Mouse (Mus musculus) granulocyte monocyte progenitor cell, adult 5-6 weeks (primary cell): Measurements from ENCODE around the gene Lrrn2. TPM values are rescaled to one million over a fixed set of nuclear protein-coding genes. Genes with fewer than 3 reads are reported as not detected.

ENCODE experiments used
- ATAC-seq: replicated peaks from 2 replicates; pipeline ENCODE4 v1.8.0; 2016; ENCODE audit warnings: mild to moderate bottlenecking, moderate TSS enrichment, inconsistent platforms; ENCODE audit not compliant: poor library complexity, severe bottlenecking
- total RNA-seq, 2 experiments: library from RNA; stranded (forward) in 1 of 2; stranded (reverse) in 1 of 2; fragments of 200-712, 200-1000 nt in 1 of 2; fragments of >200 nt in 1 of 2; fragmentation: Nextera tagmentation in 1 of 2; gene quantifications; 2 replicates each; pipeline ENCODE4 v1.2.3; 2014 to 2017

Gene Lrrn2
- total RNA-seq (2014; fragmentation: Nextera tagmentation) (not detected in 2 replicates), total RNA-seq (2017) (not detected in 2 replicates)

DNA sequence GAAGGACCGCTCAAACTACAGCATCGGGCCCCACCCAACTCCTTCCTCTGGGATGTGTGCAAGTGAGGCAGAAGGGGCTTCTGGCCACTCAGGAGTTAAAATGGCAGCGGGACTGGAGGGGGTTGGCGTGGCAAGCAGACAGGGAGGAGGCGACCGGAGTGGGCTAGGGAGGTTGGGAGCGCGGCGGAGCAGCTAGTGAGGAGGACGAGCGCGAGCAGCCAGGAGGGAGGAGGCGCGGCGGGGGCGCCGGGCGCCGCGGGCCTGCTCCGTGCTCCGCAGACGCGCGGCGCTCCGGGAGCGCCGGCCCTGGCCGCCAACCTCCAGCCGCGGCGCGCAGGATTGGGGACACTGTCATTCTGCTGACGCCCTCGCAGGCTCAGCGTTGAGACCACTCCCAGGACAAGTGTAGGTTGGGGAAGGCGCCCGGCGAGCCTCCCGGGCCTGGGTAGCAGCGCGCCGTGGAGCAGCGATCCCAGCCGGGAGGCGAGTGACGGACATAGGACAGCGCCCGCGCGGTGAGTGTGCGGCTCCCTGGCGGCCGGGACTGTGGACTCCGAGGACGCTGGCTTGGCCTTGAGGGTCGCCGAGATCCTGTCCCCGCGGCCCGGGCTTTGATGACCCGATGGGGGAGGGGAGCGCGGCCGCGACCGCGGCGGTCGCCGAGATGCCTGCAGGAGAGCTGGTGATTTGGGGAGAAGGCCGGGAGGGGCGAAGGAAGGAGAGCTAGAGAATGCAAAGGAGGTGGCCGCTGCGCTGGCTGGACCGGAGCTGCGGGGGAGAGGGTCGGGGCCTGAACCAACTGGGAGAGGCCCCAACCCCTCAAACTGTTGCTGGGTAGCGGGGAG, at the start of gene Lrrn2:
Gene Lrrn2 (plus strand): TSS at position 113 of the 845 bp plus-strand sequence.
- ATAC-seq = peak; percentile 21

DNA sequence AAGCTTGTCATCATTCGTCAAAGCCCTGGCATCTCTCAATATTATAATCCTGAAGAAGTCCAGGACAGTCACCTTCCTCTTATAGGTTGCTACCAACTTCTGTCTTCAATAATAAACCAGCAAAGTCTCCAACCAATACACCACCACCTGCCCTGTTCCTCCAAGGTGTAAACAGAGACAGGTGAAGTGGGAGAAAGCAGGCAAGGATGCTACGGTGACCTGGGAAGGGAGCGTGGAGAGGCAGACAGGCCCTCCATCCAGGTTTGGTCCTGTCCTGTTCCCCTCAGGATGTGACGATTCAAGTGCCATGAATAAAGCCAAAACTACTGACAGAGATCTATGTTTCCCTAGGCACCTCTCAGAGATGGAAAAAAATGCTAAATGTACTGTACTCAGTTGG, 48.1 kb upstream of the Lrrn2 start:
- no peak for ATAC-seq

DNA sequence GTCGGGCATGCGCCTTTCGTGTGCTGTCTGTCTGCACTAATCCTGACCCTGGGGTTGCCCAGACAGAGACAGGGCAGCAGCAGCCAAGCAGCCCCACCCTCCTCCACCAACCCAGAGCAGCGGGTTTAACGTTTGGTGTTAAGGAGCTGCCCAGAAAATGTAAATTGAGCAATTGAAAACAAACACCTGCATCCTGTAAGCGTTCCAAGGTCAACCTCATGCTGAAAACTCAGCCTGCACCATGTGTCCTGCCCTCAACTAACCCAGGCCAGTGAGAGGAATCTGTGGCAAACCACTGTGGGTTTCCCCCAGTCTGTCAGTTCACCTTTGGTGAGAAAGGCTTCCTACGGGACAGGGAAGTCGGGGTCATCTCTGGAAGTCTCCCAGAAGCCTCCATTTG, 46.0 kb upstream of the Lrrn2 start:
- ATAC-seq = peak; percentile 60

DNA sequence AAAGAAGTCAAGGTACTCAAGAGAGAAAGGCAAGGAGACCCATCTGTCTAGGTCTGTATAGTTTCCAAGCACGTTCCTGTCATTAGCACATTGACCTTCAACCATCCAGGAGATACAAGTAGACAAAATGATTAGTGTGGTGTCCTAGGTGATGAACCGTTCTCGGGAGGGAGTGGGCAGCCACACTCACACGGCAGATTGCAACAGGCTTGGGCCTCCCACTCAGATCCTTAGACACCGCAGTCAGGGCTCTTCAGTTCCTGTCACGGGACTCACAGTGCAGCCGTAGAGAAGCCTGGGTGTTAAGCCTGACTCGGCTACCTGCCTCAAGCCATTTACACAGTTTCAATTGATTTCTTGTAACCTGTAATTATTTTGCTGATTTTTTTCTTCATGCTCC, 43.2 kb upstream of the Lrrn2 start:
- peak; percentile 64 for ATAC-seq

DNA sequence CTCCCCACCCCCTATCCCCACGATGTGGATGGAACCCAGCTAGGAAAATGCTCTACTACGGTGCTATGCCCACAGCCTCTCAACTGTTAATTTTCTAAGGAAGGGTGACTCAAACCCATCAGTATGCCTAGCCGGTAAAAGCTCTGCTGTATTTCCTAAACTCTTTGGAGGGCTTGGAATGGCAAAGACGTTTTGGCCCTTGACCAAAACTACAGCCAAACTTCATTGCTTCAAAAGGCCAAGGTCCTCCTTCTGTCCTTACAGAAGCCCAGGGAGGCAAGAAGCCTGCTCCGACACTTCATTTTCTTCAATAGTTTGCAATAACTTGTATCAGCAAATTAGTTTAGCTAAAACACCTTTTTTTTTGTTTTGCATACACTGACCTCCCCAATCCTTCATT, 42.4 kb upstream of the Lrrn2 start:
- no peak for ATAC-seq

DNA sequence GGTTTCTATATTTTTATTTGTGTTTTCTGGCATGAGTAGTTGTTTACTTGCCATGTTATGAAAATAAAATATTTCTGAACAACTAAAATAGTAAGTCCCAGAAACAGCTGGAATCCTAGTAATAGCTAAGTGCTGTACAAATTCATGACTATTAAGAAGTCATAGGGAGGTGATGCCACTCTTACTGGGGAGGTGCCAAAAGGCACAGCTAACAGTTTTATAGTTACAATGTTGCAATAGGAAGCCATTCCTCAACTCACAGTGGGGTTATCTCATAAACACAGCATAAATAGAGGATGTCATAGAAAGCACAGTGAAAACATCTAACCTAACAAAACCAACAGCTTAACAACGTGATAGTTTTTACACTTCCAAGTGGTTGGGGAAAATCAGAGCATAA, 41.7 kb upstream of the Lrrn2 start:
- ATAC-seq = peak; percentile 36; the same call in 1 of the 2 replicates

DNA sequence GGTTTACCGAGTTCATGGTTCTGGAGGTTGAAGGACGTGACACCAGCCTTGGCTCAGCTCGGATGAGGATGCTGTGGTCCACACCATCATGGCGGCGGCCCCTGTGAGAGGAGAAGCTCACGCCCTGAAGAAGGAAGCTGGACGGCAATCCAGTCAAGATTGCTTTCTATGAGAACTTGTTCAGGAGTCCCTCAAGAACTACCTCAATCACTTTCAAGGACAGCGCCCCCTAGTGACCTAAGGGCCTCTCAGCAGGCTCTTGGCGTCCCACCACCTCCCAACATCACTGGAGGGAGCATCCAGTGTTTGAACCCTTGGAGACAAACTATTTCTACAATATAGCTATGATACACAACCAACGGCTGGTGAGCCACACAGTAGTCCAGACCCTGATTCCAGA, 36.5 kb upstream of the Lrrn2 start:
- no peak for ATAC-seq

DNA sequence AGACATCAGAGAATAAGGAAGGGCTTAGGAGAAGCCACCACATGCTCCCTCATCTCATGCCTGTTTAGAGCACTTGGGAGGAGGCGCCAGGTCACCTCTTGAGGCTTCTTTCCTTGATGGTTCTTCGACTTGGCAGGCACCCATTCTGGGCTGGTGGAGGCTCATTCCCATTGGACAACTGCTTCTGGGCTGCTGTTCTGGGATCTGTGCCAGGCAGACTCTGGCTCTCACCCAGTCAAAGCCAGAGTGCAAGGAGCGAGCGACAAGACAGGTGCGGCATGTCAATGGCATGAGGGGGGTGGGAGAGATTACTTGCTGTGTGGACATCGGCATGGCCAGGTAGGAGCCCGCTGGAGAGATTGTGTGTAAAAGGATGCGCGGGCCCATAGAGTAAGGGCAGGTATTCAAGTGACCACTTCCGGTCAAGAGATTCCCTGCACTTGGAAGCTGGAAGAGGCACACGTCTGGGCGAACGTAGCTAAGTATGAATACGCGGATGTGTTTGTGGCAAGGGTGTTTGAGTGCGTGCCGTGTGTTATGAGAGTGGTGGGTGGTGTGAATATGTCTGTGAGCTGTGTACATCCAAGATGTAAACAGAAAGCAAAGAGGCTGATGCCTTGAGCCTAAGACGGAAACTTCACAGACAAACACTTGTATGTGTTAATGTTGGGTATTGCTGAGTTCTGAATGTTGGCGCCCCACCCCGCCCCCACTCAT, 35.8 kb upstream of the Lrrn2 start:
- no peak for ATAC-seq

DNA sequence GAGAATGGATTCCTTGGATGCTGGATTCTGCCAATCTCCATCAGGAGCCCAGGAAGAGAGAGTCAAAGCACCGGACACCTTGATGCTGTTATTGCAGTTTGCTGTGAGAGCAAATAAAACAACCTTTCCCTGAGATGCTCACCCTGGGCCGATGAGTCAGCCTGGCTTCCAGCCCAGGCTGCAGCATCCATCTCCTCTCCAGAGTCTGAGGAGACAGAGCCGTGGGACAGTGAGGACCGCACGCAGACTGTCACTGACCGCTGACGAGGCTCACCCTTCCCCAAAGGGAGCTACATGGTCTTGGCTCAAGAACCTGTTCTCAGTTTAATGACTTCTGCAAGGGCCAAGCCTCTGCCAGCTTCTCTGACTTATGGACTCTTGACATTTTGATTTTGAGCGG, 34.3 kb upstream of the Lrrn2 start:
- ATAC-seq = no peak

DNA sequence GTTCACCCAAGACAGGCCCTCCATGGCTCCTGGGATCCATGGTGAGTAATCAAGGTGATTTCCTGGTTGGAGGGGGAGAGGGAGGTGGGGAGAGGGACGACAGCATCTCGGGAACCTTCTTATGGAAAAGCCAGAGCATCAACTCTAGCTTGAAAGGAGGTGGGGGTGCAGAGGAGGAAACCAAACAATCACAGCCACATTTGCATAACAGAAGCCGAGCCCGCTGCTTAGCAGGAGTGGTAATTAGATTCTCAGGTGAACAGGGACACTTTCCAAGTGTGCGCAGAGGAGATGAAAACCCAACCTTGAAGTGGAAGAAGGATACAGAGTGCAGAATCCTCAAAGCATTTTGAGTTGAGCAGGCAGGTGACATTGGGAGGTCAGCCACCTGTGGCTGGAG, 29.3 kb upstream of the Lrrn2 start:
- ATAC-seq = no peak

DNA sequence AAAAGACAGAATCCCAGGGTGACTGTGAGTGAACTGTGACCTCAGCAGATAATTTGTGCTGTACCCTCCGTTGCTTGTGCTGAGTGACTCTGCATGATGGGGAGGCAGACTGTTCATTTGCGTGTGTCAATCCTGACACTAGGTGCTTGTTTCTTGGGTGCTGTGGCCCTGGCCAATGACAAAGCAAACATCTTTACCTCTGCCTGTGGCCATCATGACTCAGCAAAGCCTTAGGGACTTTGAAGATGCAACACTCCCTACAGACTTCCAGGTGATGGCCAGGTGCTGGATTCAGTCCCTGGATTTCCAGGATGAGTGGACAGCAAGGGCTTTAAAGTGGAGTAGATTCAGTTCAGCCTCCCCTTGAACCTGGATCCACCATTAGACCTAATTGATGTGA, 28.8 kb upstream of the Lrrn2 start:
- no peak for ATAC-seq

DNA sequence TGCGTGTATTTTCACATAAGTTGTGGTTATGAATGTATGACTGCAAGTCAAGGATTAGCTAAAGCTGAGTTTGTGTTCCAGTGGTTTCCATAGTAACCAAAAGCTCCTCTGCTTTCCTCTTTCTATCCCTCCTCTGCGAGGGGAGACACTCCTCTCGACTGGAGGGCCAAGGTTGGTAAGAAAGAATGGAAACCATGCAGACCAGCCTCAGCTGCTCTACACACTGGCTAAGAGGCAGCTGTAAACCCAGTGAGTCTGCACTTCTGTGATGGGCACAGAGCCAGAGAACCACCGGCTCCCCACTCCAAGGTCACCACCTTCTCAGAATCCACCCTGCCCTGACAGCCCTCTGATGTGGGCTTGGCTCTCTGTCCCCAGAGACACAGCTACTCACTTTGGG, 28.3 kb upstream of the Lrrn2 start:
- ATAC-seq = no peak

DNA sequence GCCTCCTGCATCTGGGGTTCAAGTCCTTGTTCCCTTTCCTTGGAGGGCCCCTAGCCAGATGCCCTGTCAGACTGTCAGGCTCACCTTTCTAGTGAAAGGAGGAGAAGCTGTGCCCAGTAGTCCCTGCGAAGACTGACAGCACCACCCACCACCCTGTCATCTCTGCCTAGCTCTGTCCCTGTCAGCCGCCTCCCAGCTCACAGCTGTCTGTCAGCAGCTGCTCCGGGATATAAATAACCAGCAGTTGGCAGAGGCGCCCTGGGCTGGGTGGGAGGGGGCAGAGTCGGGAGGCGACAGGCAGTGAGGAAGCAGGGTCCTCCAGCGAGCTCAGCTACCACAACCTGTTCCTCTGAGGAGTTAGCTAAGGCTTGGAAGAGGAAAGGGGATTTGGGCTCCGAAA, 26.8 kb upstream of the Lrrn2 start:
- no peak for ATAC-seq

DNA sequence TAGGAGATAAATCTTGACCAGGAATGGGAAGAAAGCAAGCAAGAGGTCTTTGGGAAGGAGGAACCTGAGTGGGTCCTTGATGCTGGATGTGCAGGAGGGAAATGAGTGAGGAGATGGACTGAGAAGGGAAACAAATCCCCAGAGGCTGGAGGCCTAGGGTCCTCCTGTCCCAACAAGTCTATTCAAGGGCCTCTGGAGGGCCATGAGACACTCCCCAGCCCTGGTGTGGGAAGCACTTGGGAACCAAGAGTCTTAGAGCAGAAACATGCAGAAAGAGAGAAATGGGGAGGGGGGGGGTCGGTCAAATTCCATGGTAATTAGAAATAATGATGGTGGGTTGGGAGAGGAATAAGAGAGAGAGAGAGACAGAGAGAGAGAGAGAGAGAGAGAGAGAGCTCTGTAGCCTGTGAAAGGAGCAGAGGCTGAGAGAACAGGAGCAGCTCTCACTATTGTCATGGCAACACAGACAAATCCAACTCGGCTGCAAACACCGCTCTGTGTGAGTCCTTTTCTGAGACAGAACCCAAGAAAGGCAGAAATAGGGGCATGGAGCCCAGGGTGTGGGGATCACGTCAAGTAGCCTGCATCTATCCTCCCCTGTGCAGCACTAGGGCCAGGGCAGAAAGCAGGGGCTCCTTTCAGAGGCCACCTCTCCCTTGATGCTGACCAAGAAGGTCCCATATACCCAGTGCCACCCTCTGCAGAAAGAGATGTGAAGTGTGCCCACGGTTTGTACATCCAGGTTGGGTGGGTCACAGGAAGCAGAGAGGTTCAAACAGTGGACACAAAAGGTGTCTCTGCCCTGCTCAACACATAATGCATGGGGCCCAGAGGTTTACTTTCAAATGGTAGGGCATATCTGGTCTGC, 21.3 kb upstream of the Lrrn2 start:
- no peak for ATAC-seq

DNA sequence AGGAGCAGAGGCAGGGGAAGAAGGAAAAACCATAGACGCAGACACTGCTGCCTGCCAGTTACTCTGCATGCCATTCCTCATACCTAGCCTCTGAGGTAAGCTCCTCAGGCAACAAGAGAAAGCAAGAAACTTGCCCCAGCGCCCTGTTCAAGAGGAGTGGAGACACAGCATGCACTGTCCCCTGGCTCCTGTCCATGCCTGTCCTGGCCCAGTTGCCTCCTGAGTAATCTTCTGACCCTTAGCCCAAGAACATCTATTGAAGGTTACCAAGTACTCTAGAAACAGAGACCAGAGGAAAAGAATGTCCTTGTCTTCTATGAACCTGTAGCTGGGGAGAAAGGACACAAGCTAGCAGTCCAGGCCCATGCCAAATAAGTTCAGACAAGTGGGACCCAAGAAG, 15.9 kb upstream of the Lrrn2 start:
- ATAC-seq = no peak

DNA sequence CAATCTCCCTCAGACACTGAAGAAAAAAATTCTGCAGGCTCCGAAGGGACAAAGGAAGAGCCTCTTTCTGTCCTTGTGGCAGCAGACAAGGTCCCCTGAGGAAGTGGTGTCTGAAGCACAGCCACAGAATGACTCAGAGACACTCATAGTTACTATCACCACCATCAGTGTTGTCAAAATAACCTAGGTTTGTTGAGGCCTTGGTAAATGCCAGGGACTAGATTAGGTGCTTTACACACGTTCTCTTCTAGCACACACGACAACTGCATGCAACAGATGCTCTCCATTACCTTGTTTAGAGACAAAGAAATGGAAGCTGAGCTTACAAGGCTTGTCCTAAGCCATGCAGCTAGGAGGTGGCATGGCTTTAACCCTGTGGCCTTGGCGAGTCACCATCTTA, 14.5 kb upstream of the Lrrn2 start:
- no peak for ATAC-seq

DNA sequence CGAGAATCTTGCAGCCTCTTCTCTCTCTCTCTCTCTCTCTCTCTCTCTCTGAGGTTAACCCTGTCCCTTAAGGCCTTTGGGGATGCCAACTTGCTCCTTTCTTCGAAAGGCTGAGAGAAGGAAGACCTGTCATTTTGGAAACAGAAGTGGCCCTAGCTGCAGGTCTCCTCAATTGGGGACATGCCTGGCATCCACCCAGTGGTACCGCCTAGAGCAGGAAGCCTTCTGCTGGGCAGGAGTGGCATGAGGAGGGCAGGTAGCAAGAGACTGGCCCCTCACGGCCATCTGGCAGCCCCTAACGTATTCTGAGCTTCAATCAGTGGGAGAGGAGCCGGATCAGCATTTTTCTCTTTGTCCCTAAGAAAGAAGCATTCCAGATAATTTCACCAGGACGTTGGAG, 9.7 kb upstream of the Lrrn2 start:
- no peak for ATAC-seq

DNA sequence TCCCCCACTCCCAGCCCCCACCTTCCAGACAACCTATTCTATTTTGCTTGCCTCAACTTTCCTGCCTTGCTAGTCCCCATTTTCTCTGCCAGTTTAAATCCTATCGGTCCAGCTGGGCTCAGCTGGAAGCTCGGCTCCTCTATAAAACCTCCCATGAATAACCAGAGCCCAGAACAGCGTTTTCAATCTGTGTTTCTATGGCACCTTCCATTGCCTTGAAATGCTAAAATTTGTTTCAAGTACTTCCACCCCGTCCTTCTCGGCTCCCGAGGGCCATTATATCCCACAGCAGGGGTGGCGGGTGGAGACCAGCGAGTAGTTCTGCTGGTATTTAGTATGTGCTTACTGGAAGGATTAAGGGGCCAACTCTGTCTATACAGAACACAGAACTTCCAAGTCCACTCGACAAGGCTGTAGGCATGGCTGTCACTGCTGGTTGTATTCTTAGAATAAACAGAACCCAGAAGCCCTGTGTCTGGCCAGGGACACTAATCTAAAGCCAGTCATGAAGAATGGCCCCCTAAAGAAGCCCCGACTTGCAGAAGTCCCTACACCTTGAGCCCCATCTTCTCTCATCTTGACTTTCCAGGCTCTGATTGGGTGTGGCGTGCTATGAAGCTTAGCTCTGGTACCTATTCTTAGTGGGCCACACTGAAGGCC, 992 bp upstream of the Lrrn2 start:
- ATAC-seq = no peak

DNA sequence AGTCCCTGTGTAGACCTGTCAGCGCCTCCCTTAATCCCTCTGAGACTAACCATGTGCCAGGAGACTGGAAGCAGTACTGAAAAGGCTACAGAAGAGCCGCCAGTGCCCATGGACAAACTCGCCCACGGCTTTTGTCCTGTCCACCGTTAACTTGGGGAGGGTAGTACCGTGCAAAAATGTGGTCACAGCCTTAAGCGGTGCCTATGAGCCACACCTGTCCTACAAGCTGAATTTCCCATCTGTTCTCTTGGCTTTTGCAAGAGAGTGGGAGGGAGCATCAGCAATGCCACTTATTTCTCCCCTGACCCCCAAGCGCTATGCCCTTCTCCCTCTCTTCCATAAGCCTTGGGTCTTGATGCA, 292 bp upstream of the Lrrn2 start:
- no peak for ATAC-seq

DNA sequence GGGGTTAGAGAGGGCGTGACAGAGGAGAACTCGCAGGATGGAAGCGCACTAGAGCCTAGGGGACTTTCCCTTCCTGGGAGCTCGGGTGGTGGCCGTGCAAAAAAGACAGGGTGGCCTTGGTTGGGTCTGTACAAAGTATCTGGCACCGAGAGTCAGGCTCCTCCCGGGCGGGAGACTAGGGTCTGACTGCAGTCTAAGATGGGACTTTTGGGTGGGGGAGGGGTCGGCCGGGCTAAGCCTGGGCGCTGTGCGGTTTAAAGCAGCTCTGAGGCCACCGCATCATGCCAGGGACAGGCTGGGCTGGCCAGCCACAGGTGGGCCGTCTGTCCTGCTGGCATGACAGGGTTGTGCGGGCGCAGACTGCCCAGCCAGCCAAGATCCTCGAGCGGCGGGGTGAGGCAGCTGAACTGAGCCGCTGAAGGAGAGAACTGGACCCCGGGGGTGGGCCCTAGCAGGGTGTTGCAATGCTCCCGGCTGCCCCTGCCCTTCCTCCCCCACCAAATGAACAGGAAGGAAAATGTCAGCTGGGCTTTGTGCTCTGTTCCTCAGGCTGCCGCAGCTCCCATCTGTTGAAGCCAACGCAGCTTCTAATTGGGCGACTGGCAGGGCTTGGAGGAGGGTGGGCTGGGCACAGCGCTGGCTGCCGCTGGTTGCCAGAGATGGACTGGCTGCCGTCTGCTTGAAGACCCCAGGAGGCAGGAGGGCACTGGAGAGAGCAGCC, 1.1 kb downstream of the Lrrn2 start:
- ATAC-seq = peak; percentile 83
